Mouse (Mus musculus) C2C12 (cell line): ENCODE data around the gene Vmn1r85.

Source experiments
- CEBPB ChIP-seq: IDR thresholded peaks from one replicate; pipeline ENCODE4 v1.6.1; 2011; ENCODE audit warnings: low read depth, mild to moderate bottlenecking, control low read depth, moderate library complexity
- CTCF ChIP-seq: IDR thresholded peaks from one replicate; pipeline ENCODE4 v1.5.1; 2011; ENCODE audit not compliant: control insufficient read depth, insufficient read depth, insufficient read length
- FOSL1 ChIP-seq: IDR thresholded peaks from one replicate; pipeline ENCODE4 v1.8.0; 2011; ENCODE audit warnings: mild to moderate bottlenecking, low read length; ENCODE audit not compliant: poor library complexity, insufficient read depth, severe bottlenecking
- MAX ChIP-seq: IDR thresholded peaks from one replicate; pipeline ENCODE4 v1.6.1; 2011; ENCODE audit warnings: mild to moderate bottlenecking, control low read depth
- MYOD1 ChIP-seq: IDR thresholded peaks from one replicate; pipeline ENCODE4 v1.6.1; 2011; ENCODE audit warnings: low read depth; ENCODE audit not compliant: control insufficient read depth, insufficient read length
- MYOG ChIP-seq: IDR thresholded peaks from one replicate; pipeline ENCODE4 v1.6.1; 2011; ENCODE audit not compliant: control insufficient read depth, insufficient read length; ENCODE audit errors: extremely low read depth
- USF1 ChIP-seq: IDR thresholded peaks from one replicate; pipeline ENCODE4 v1.6.1; 2011; ENCODE audit warnings: low read depth, mild to moderate bottlenecking, control low read depth, moderate library complexity

DNA sequence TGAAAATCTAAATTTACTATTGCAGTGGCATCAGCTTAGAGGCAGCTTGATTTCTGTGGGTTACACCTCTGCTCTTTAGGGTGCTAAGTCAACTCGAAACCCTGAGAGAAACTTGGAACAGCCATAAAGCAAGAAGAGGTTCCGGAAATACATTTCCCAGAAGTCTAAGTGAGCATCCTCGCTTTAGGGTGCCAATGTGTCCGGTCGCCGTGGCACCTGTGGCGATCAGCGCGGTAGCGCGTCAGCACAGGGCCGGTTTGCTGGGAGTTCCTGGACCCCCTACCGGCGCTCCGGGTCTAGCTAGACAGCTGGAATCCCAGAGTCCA, 41.0 kb downstream of the Vmn1r85 start:
- no peak for TF ChIP-seq CTCF
- TF ChIP-seq FOSL1, result no peak
- TF ChIP-seq MYOD1, result no peak
- TF ChIP-seq MAX, result no peak
- TF ChIP-seq USF1, result no peak
- no peak for TF ChIP-seq MYOG
- TF ChIP-seq CEBPB, result no peak
